Mouse (Mus musculus): ENCODE results near the gene Arhgap23. TPM values are rescaled to one million over a fixed set of nuclear protein-coding genes. Genes with fewer than 3 reads are reported as not detected.

The Arhgap23 gene
- total and polyA plus RNA-seq, 3 experiments = 1.2 to 5.6 (median 4.2) TPM

- Histone ChIP-seq H3K4me1 (ENCODE audit: control insufficient read depth in 1 of 2, insufficient read depth in 2 of 2) (peaks cover 4 to 9% of the 10 kb centered on the region in 2 experiments), H3K27ac (ENCODE audit: insufficient read depth, low read depth) (no peak overlapping the region), H3K4me2 (ENCODE audit: insufficient read depth, low read depth, poor library complexity, severe bottlenecking) (no peak overlapping the region), H3K79me2 (replicated peaks; ENCODE audit: control insufficient read depth, extremely low read depth, insufficient read depth, poor library complexity, severe bottlenecking) (no peaks in the 10 kb centered on the region), H3K9me3 (replicated peaks; ENCODE audit: low read length) (no peaks in the 10 kb centered on the region), H3K4me3 (replicated peaks in 1 of 3; ENCODE audit: low read depth in 2 of 3, low read length in 2 of 3, poor library complexity in 1 of 3) (no peak overlapping the region), H3K27me3 (replicated peaks) (no peaks in the 10 kb centered on the region), H3K9ac (ENCODE audit: insufficient read depth, low read depth) (no peak overlapping the region), H3K36me3 (replicated peaks in 1 of 2; ENCODE audit: control insufficient read depth in 1 of 2, insufficient read depth in 1 of 2, low read length in 1 of 2) (peaks cover 8 to 49% of the 10 kb centered on the region in 2 experiments)
- in situ Hi-C loops (cut with MboI; ENCODE audit: low pct_ligation_motif_present, low pct_unique_long_range_greater_than_20kb, low sequenced_read_pairs) (loop anchor here (5.0 kb wide), 2 partner anchors 33 to 63 kb away; no protein-coding TSS in a partner anchor), dilution Hi-C loops (cut with MboI; ENCODE audit: extremely low pct_ligation_motif_present, extremely low pct_unique_long_range_greater_than_20kb, low sequenced_read_pairs) (no loop called here)
- DNase-seq (ENCODE audit: extremely low read depth) = no peak
- TF ChIP-seq NELFE (IDR thresholded peaks at IDR 0.05; ENCODE audit: low read depth, low read length) (no peak), NRF1 (IDR thresholded peaks at IDR 0.05; ENCODE audit: low read depth, low read length) (no peak), E2F4 (IDR thresholded peaks at IDR 0.05; ENCODE audit: insufficient replicate concordance, low read depth, low read length) (no peak), USF1 (IDR thresholded peaks at IDR 0.05; ENCODE audit: low read depth, low read length) (no peak), JUN (IDR thresholded peaks at IDR 0.05; ENCODE audit: insufficient read depth, low read depth, low read length) (no peak), IRF4 (IDR thresholded peaks at IDR 0.05; ENCODE audit: low read depth, low read length) (no peak), TCF12 (IDR thresholded peaks at IDR 0.05; ENCODE audit: low read depth, low read length) (no peak), MYC (IDR thresholded peaks at IDR 0.05; ENCODE audit: low read depth, low read length) (no peak), EP300 (IDR thresholded peaks at IDR 0.05; ENCODE audit: low read length) (no peak), ELF1 (IDR thresholded peaks at IDR 0.05; ENCODE audit: low read depth, low read length) (no peak), HCFC1 (IDR thresholded peaks at IDR 0.05; ENCODE audit: low read depth, low read length) (no peak), PAX5 (IDR thresholded peaks at IDR 0.05; ENCODE audit: low read length) (no peak), POLR2A (IDR thresholded peaks at IDR 0.05; ENCODE audit: low read depth, low read length) (no peak), GABPA (IDR thresholded peaks at IDR 0.05; ENCODE audit: insufficient replicate concordance, low read depth, low read length) (no peak), ZNF384 (IDR thresholded peaks at IDR 0.05; ENCODE audit: low read depth, low read length) (no peak)
These were observed 54.5 kb downstream of the Arhgap23 start for GRCm38 (mm10) chr11:97469828-97470227.

- in situ Hi-C loops (cut with MboI; ENCODE audit: low pct_ligation_motif_present, low pct_unique_long_range_greater_than_20kb, low sequenced_read_pairs) (loop anchor here (5.0 kb wide), 1 partner anchor 34 kb away; no protein-coding TSS in a partner anchor), dilution Hi-C loops (cut with MboI; ENCODE audit: extremely low pct_ligation_motif_present, extremely low pct_unique_long_range_greater_than_20kb, low sequenced_read_pairs) (no loop called here)
- no peak overlapping the region for H3K4me2 ChIP-seq (ENCODE audit: insufficient read depth, low read depth, poor library complexity, severe bottlenecking)
- H3K36me3 ChIP-seq (replicated peaks in 1 of 2; ENCODE audit: control insufficient read depth in 1 of 2, insufficient read depth in 1 of 2, low read length in 1 of 2) = peaks cover 6 to 50% of the 10 kb centered on the region in 2 experiments
- TF ChIP-seq MAX (IDR thresholded peaks at IDR 0.05; ENCODE audit: low read length) (no peak), TCF12 (IDR thresholded peaks at IDR 0.05; ENCODE audit: low read depth, low read length) (no peak), ZNF384 (IDR thresholded peaks at IDR 0.05; ENCODE audit: low read depth, low read length) (no peak), NELFE (IDR thresholded peaks at IDR 0.05; ENCODE audit: low read depth, low read length) (no peak), PAX5 (IDR thresholded peaks at IDR 0.05; ENCODE audit: low read length) (no peak), JUND (conservative IDR thresholded peaks at IDR 0.05; ENCODE audit: low read depth, low read length) (no peak), BHLHE40 (IDR thresholded peaks at IDR 0.05; ENCODE audit: low read depth, low read length) (no peak), ZMIZ1 (IDR thresholded peaks at IDR 0.05; ENCODE audit: low read depth, low read length) (no peak), POLR2AphosphoS2 (IDR thresholded peaks at IDR 0.05; ENCODE audit: low read depth, low read length) (no peak), EP300 (IDR thresholded peaks at IDR 0.05; ENCODE audit: low read length) (no peak), MAZ (IDR thresholded peaks at IDR 0.05; ENCODE audit: low read depth, low read length) (no peak), MEF2A (IDR thresholded peaks at IDR 0.05; ENCODE audit: borderline replicate concordance, low read depth, low read length) (no peak), NRF1 (IDR thresholded peaks at IDR 0.05; ENCODE audit: low read depth, low read length) (no peak), HCFC1 (IDR thresholded peaks at IDR 0.05; ENCODE audit: low read depth, low read length) (no peak), MXI1 (IDR thresholded peaks at IDR 0.05; ENCODE audit: low read depth, low read length) (no peak)
- no peaks in the 10 kb centered on the region for H3K27me3 ChIP-seq (replicated peaks)
- H3K79me2 ChIP-seq (replicated peaks; ENCODE audit: control insufficient read depth, extremely low read depth, insufficient read depth, poor library complexity, severe bottlenecking) = no peaks in the 10 kb centered on the region
- H3K27ac ChIP-seq (ENCODE audit: insufficient read depth, low read depth) = no peak overlapping the region
- peaks cover 4 to 9% of the 10 kb centered on the region in 2 experiments for H3K4me1 ChIP-seq (ENCODE audit: control insufficient read depth in 1 of 2, insufficient read depth in 2 of 2)
- no peak overlapping the region for H3K4me3 ChIP-seq (replicated peaks in 1 of 3; ENCODE audit: low read depth in 2 of 3, low read length in 2 of 3, poor library complexity in 1 of 3)
- DNase-seq (ENCODE audit: extremely low read depth) = no peak
- H3K9me3 ChIP-seq (replicated peaks; ENCODE audit: low read length) = no peaks in the 10 kb centered on the region
- no peak overlapping the region for H3K9ac ChIP-seq (ENCODE audit: insufficient read depth, low read depth)
These were observed 55.9 kb downstream of the Arhgap23 start for GRCm38 (mm10) chr11:97471276-97471675.
